Mouse (Mus musculus) CH12.LX (cell line): Measurements from ENCODE around the gene Prss41. TPM values are rescaled to one million over a fixed set of nuclear protein-coding genes. Genes with fewer than 3 reads are reported as not detected.

Experiments used
- DNase-seq: peaks from one replicate; pipeline ENCODE4 v3.0.0-alpha.2; 2013; ENCODE audit errors: extremely low read depth
- H3K27ac ChIP-seq: 2 replicates; pipeline ENCODE4 v1.5.1; 2012; ENCODE audit warnings: low read depth, mild to moderate bottlenecking, control low read depth, moderate library complexity; ENCODE audit not compliant: insufficient read depth
- H3K27me3 ChIP-seq: replicated peaks from 2 replicates; pipeline ENCODE3; 2012; ENCODE audit warnings: inconsistent platforms
- H3K36me3 ChIP-seq, 2 experiments: replicated peaks in 1 of 2; 2 replicates each; pipeline versions ENCODE3 to v1.6.1; 2012; ENCODE audit warnings: inconsistent platforms in 1 of 2, low read length in 1 of 2, mild to moderate bottlenecking in 1 of 2, mixed read lengths in 1 of 2, moderate library complexity in 1 of 2; ENCODE audit not compliant: control insufficient read depth in 1 of 2, insufficient read depth in 1 of 2
- H3K4me1 ChIP-seq, 2 experiments: 2 replicates each; pipeline ENCODE4 v1.6.1; 2012; ENCODE audit warnings: inconsistent platforms in 1 of 2, moderate library complexity in 1 of 2; ENCODE audit not compliant: insufficient read depth in 2 of 2, control insufficient read depth in 1 of 2
- H3K4me2 ChIP-seq: 2 replicates; pipeline ENCODE4 v1.6.1; 2012; ENCODE audit warnings: low read depth, mild to moderate bottlenecking, control low read depth; ENCODE audit not compliant: poor library complexity, insufficient read depth, severe bottlenecking
- H3K4me3 ChIP-seq, 3 experiments: fragments of 150-350 bp in 1 of 3; sonication (generic) in 1 of 3; replicated peaks in 1 of 3; 2 replicates each; pipeline versions ENCODE3 to v1.5.1; 2011 to 2012; ENCODE audit warnings: low read depth in 2 of 3, low read length in 2 of 3, mild to moderate bottlenecking in 2 of 3, moderate library complexity in 2 of 3, control low read depth in 1 of 3, improper control_type of control experiment in 1 of 3, inconsistent platforms in 1 of 3, mixed read lengths in 1 of 3; ENCODE audit not compliant: poor library complexity in 1 of 3
- H3K79me2 ChIP-seq: replicated peaks from 2 replicates; pipeline ENCODE4 v1.6.1; 2012; ENCODE audit warnings: mild to moderate bottlenecking, moderate library complexity; ENCODE audit not compliant: control insufficient read depth, poor library complexity, insufficient read depth, severe bottlenecking; ENCODE audit errors: extremely low read depth
- H3K9ac ChIP-seq: 2 replicates; pipeline ENCODE4 v1.6.1; 2012; ENCODE audit warnings: low read depth, mild to moderate bottlenecking, control low read depth, moderate library complexity; ENCODE audit not compliant: insufficient read depth
- H3K9me3 ChIP-seq: replicated peaks from 2 replicates; pipeline ENCODE3; 2012; ENCODE audit warnings: low read length, inconsistent platforms, mixed read lengths
- BHLHE40 ChIP-seq: IDR thresholded peaks from 2 replicates; pipeline ENCODE4 v1.6.1; 2011; ENCODE audit warnings: mild to moderate bottlenecking, low read depth, low read length, improper control_type of control experiment
- CHD1 ChIP-seq: IDR thresholded peaks from 2 replicates; pipeline ENCODE4 v1.6.1; 2012; ENCODE audit warnings: low read depth, low read length, improper control_type of control experiment, inconsistent platforms
- CHD2 ChIP-seq: IDR thresholded peaks from 2 replicates; pipeline ENCODE4 v1.6.1; 2011; ENCODE audit warnings: low read length, improper control_type of control experiment
- ETS1 ChIP-seq: conservative IDR thresholded peaks from 2 replicates; pipeline ENCODE4 v1.6.1; 2012; ENCODE audit warnings: low read depth, mild to moderate bottlenecking, inconsistent platforms, low read length, improper control_type of control experiment, moderate library complexity
- HCFC1 ChIP-seq: IDR thresholded peaks from 2 replicates; pipeline ENCODE4 v1.6.1; 2012; ENCODE audit warnings: low read depth, mild to moderate bottlenecking, inconsistent platforms, low read length, improper control_type of control experiment
- IRF4 ChIP-seq: IDR thresholded peaks from 2 replicates; pipeline ENCODE4 v1.6.1; 2014; ENCODE audit warnings: low read depth, mild to moderate bottlenecking, inconsistent platforms, low read length, improper control_type of control experiment
- JUN ChIP-seq: IDR thresholded peaks from 2 replicates; pipeline ENCODE4 v1.6.1; 2011; ENCODE audit warnings: low read depth, mild to moderate bottlenecking, low read length, improper control_type of control experiment, moderate library complexity; ENCODE audit not compliant: insufficient read depth
- JUND ChIP-seq: conservative IDR thresholded peaks from 2 replicates; pipeline ENCODE4 v1.6.1; 2011; ENCODE audit warnings: low read depth, low read length, improper control_type of control experiment
- MAFK ChIP-seq: IDR thresholded peaks from 2 replicates; pipeline ENCODE4 v1.6.1; 2011; ENCODE audit warnings: low read length, improper control_type of control experiment; ENCODE audit not compliant: insufficient replicate concordance
- MXI1 ChIP-seq: IDR thresholded peaks from 2 replicates; pipeline ENCODE4 v1.6.1; 2011; ENCODE audit warnings: mild to moderate bottlenecking, low read depth, low read length, improper control_type of control experiment
- NELFE ChIP-seq: IDR thresholded peaks from 2 replicates; pipeline ENCODE4 v1.6.1; 2011; ENCODE audit warnings: low read depth, low read length, improper control_type of control experiment
- NRF1 ChIP-seq: IDR thresholded peaks from 2 replicates; pipeline ENCODE4 v1.6.1; 2014; ENCODE audit warnings: low read depth, mild to moderate bottlenecking, inconsistent platforms, low read length, improper control_type of control experiment, moderate library complexity
- RAD21 ChIP-seq: IDR thresholded peaks from 2 replicates; pipeline ENCODE4 v1.6.1; 2011; ENCODE audit warnings: low read depth, mild to moderate bottlenecking, low read length, improper control_type of control experiment, moderate library complexity
- RCOR1 ChIP-seq: conservative IDR thresholded peaks from 2 replicates; pipeline ENCODE4 v1.6.1; 2012; ENCODE audit warnings: low read depth, mild to moderate bottlenecking, inconsistent platforms, low read length, improper control_type of control experiment
- SMC3 ChIP-seq: IDR thresholded peaks from 2 replicates; pipeline ENCODE4 v1.6.1; 2011; ENCODE audit warnings: low read depth, low read length, improper control_type of control experiment
- TBP ChIP-seq: conservative IDR thresholded peaks from 2 replicates; pipeline ENCODE4 v1.6.1; 2011; ENCODE audit warnings: low read depth, low read length, improper control_type of control experiment
- UBTF ChIP-seq: IDR thresholded peaks from 2 replicates; pipeline ENCODE4 v1.6.1; 2012; ENCODE audit warnings: low read depth, mild to moderate bottlenecking, inconsistent platforms, low read length, improper control_type of control experiment, moderate library complexity
- USF1 ChIP-seq: IDR thresholded peaks from 2 replicates; pipeline ENCODE4 v1.6.1; 2014; ENCODE audit warnings: low read depth, mild to moderate bottlenecking, inconsistent platforms, low read length, improper control_type of control experiment
- ZKSCAN1 ChIP-seq: IDR thresholded peaks from 2 replicates; pipeline ENCODE4 v1.6.1; 2012; ENCODE audit warnings: low read depth, inconsistent platforms, low read length, improper control_type of control experiment, borderline replicate concordance
- ZMIZ1 ChIP-seq: IDR thresholded peaks from 2 replicates; pipeline ENCODE4 v1.6.1; 2012; ENCODE audit warnings: low read depth, mild to moderate bottlenecking, inconsistent platforms, low read length, improper control_type of control experiment
- dilution Hi-C: fragments of 300-500 bp; cut with MboI; formaldehyde crosslinking; loops from 2 replicates; pipeline ENCODE4 v1.14.3; 2020; ENCODE audit warnings: low sequenced_read_pairs; ENCODE audit not compliant: extremely low pct_unique_long_range_greater_than_20kb, extremely low pct_ligation_motif_present
- in situ Hi-C: fragments of 300-500 bp; cut with MboI; formaldehyde crosslinking; loops from 3 replicates; pipeline ENCODE4 v1.14.3; 2019; ENCODE audit warnings: low sequenced_read_pairs, low pct_ligation_motif_present, low pct_unique_long_range_greater_than_20kb, mixed read lengths
- polyA plus RNA-seq: library from polyadenylated mRNA; unstranded; fragments of >175 nt; gene quantifications from 2 replicates; pipeline ENCODE4 v1.2.1, GENCODE M21; 2012; ENCODE audit warnings: low read depth; ENCODE audit not compliant: insufficient read length
- total RNA-seq, 2 experiments: library from RNA; depleted of rRNA; stranded (reverse); fragments of 300-350 nt in 1 of 2; fragments of >200 nt in 1 of 2; gene quantifications; 2 replicates each; pipeline ENCODE4 v1.2.3; 2012 to 2014

The Prss41 gene
- total and polyA plus RNA-seq, 3 experiments, result 0.16 to 1.0 (median 0.24) TPM

DNA sequence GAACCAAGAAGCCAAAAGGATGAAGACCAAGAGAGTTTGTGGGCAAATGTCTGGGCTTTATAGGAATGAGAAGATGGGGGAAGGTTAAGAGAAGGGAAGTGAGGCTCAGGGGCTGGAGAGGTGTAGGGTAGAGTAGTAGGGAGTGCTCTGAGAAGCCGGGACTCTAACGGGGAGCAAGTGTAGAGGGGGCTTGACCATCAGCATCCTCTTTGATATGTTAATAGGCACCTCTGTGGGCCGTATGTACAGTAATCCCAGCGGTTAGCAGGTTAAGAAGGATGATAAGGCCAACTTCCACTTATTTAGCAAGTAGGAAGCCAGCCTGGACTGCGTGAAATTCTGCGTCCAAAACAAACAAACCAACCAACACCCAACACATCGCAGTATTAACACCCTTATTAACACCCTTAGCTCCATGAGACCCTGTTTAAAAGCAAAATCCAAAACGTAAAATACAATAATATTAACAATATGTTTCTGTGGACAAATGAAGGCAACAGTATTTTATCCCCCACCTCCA, 54.2 kb downstream of the Prss41 start:
- dilution Hi-C loops, result no loop called here
- in situ Hi-C loops, result no loop called here
- Histone ChIP-seq H3K79me2 (no peaks in the 10 kb centered on the region), H3K9ac (no peak overlapping the region), H3K36me3 (no peaks in the 10 kb centered on the region), H3K4me2 (no peak overlapping the region), H3K4me1 (no peaks in the 10 kb centered on the region), H3K27ac (no peak overlapping the region), H3K27me3 (no peaks in the 10 kb centered on the region), H3K4me3 (no peak overlapping the region), H3K9me3 (no peaks in the 10 kb centered on the region)
- no peak for DNase-seq
- no peak for TF ChIP-seq ZKSCAN1
- TF ChIP-seq MAFK, result no peak
- TF ChIP-seq USF1, result no peak

DNA sequence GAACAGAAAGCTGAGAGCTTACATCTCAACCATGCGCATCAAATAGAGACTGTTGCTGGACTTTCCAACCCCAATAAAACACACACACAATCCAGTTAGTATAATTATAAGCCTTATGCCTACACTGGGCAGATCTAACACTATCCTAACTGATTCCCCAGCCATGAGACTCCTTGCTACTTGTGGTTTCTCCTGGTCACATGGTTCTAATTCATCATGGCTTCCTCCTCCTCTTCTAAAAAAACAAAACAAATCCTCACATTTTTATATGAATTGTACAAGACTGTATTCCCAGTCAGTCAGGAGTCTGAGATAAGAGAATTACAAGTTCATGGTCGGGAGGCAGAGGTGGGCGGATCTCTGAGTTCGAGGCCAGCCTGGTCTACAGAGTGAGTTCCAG, 55.0 kb downstream of the Prss41 start:
- Histone ChIP-seq H3K4me1 (no peaks in the 10 kb centered on the region), H3K27me3 (no peaks in the 10 kb centered on the region), H3K4me2 (no peak overlapping the region), H3K9me3 (no peaks in the 10 kb centered on the region), H3K27ac (no peak overlapping the region), H3K4me3 (no peak overlapping the region), H3K9ac (no peak overlapping the region), H3K79me2 (no peaks in the 10 kb centered on the region), H3K36me3 (no peaks in the 10 kb centered on the region)
- in situ Hi-C loops, result no loop called here
- dilution Hi-C loops, result no loop called here
- no peak for DNase-seq
- TF ChIP-seq RAD21 (no peak), BHLHE40 (no peak), IRF4 (no peak), TBP (no peak), ETS1 (no peak), NRF1 (no peak), RCOR1 (no peak), ZKSCAN1 (no peak), CHD2 (no peak), CHD1 (no peak), HCFC1 (no peak), JUND (no peak), SMC3 (no peak), NELFE (no peak), JUN (no peak), MXI1 (no peak), UBTF (no peak), USF1 (no peak), ZMIZ1 (no peak)

Other genes with a start within 250 kb of the Prss41 start
Only the 20 nearest of the 29 such genes appear.
- gene Cldn6, start 164.9 kb downstream of the Prss41 start, total RNA-seq (2012; rRNA removed), result not detected in 2 replicates
- gene Cldn6, start 164.9 kb downstream of the Prss41 start, total RNA-seq (2014; rRNA removed), result not detected in 2 replicates
- gene Cldn6, start 164.9 kb downstream of the Prss41 start, polyA plus RNA-seq, result not detected in 2 replicates
- gene Cldn9, start 160.1 kb downstream of the Prss41 start, total RNA-seq (2012; rRNA removed), result 0.08 TPM in 1 of 2 replicates, not detected in the other
- not detected in 2 replicates for gene Cldn9, start 160.1 kb downstream of the Prss41 start, total RNA-seq (2014; rRNA removed)
- not detected in 2 replicates for gene Cldn9, start 160.1 kb downstream of the Prss41 start, polyA plus RNA-seq
- gene 1520401A03Rik, start 121.4 kb downstream of the Prss41 start, total RNA-seq (2012; rRNA removed), result 0.08 TPM in 1 of 2 replicates, not detected in the other
- gene 1520401A03Rik, start 121.4 kb downstream of the Prss41 start, total RNA-seq (2014; rRNA removed), result not detected in 2 replicates
- not detected in 2 replicates for gene 1520401A03Rik, start 121.4 kb downstream of the Prss41 start, polyA plus RNA-seq
- gene Pkmyt1, start 117.8 kb downstream of the Prss41 start, total RNA-seq (2012; rRNA removed), result 21.4 and 25.4 TPM in 2 replicates
- gene Pkmyt1, start 117.8 kb downstream of the Prss41 start, total RNA-seq (2014; rRNA removed), result 11.4 and 12.6 TPM in 2 replicates
- 30.7 and 37.0 TPM in 2 replicates for gene Pkmyt1, start 117.8 kb downstream of the Prss41 start, polyA plus RNA-seq
- gene Paqr4, start 103.3 kb downstream of the Prss41 start, total RNA-seq (2012; rRNA removed), result 2.0 and 2.8 TPM in 2 replicates
- 0.47 and 1.0 TPM in 2 replicates for gene Paqr4, start 103.3 kb downstream of the Prss41 start, total RNA-seq (2014; rRNA removed)
- gene Paqr4, start 103.3 kb downstream of the Prss41 start, polyA plus RNA-seq, result 0.80 and 1.1 TPM in 2 replicates
- 0.34 and 0.55 TPM in 2 replicates for gene Kremen2, start 98.3 kb downstream of the Prss41 start, total RNA-seq (2012; rRNA removed)
- gene Kremen2, start 98.3 kb downstream of the Prss41 start, total RNA-seq (2014; rRNA removed), result 0.14 and 0.23 TPM in 2 replicates
- gene Kremen2, start 98.3 kb downstream of the Prss41 start, polyA plus RNA-seq, result 0.21 and 0.23 TPM in 2 replicates
- gene Flywch1, start 72.6 kb downstream of the Prss41 start, total RNA-seq (2012; rRNA removed), result 26.9 and 28.3 TPM in 2 replicates
- 18.8 and 22.2 TPM in 2 replicates for gene Flywch1, start 72.6 kb downstream of the Prss41 start, total RNA-seq (2014; rRNA removed)
- gene Flywch1, start 72.6 kb downstream of the Prss41 start, polyA plus RNA-seq, result 22.0 and 23.4 TPM in 2 replicates
- not detected in 2 replicates for gene Flywch2, start 58.1 kb downstream of the Prss41 start, total RNA-seq (2012; rRNA removed)
- not detected in 2 replicates for gene Flywch2, start 58.1 kb downstream of the Prss41 start, total RNA-seq (2014; rRNA removed)
- gene Flywch2, start 58.1 kb downstream of the Prss41 start, polyA plus RNA-seq, result not detected in 2 replicates
- gene Srrm2, start 53.6 kb downstream of the Prss41 start, total RNA-seq (2012; rRNA removed), result 83.6 and 90.4 TPM in 2 replicates
- gene Srrm2, start 53.6 kb downstream of the Prss41 start, total RNA-seq (2014; rRNA removed), result 18.3 and 26.7 TPM in 2 replicates
- 339 and 383 TPM in 2 replicates for gene Srrm2, start 53.6 kb downstream of the Prss41 start, polyA plus RNA-seq
- gene Elob, start 15.0 kb downstream of the Prss41 start, total RNA-seq (2012; rRNA removed), result 381 and 386 TPM in 2 replicates
- gene Elob, start 15.0 kb downstream of the Prss41 start, total RNA-seq (2014; rRNA removed), result 371 and 534 TPM in 2 replicates
- gene Elob, start 15.0 kb downstream of the Prss41 start, polyA plus RNA-seq, result 250 and 306 TPM in 2 replicates
- not detected in 2 replicates for gene Prss33, start 8.1 kb downstream of the Prss41 start, total RNA-seq (2012; rRNA removed)
- gene Prss33, start 8.1 kb downstream of the Prss41 start, total RNA-seq (2014; rRNA removed), result not detected in 2 replicates
- not detected in 2 replicates for gene Prss33, start 8.1 kb downstream of the Prss41 start, polyA plus RNA-seq
- gene Prss32, start 317 bp downstream of the Prss41 start, total RNA-seq (2012; rRNA removed), result not detected in 2 replicates
- not detected in 2 replicates for gene Prss32, start 317 bp downstream of the Prss41 start, total RNA-seq (2014; rRNA removed)
- gene Prss32, start 317 bp downstream of the Prss41 start, polyA plus RNA-seq, result not detected in 2 replicates
- not detected in 2 replicates for gene Prss21, start 23.9 kb upstream of the Prss41 start, total RNA-seq (2012; rRNA removed)
- not detected in 2 replicates for gene Prss21, start 23.9 kb upstream of the Prss41 start, total RNA-seq (2014; rRNA removed)
- gene Prss21, start 23.9 kb upstream of the Prss41 start, polyA plus RNA-seq, result not detected in 2 replicates
- gene Dcpp1, start 36.7 kb upstream of the Prss41 start, total RNA-seq (2012; rRNA removed), result not detected in 2 replicates
- gene Dcpp1, start 36.7 kb upstream of the Prss41 start, total RNA-seq (2014; rRNA removed), result not detected in 2 replicates
- gene Dcpp1, start 36.7 kb upstream of the Prss41 start, polyA plus RNA-seq, result not detected in 2 replicates
- gene Dcpp2, start 36.7 kb upstream of the Prss41 start, total RNA-seq (2012; rRNA removed), result not detected in 2 replicates
- gene Dcpp2, start 36.7 kb upstream of the Prss41 start, total RNA-seq (2014; rRNA removed), result not detected in 2 replicates
- gene Dcpp2, start 36.7 kb upstream of the Prss41 start, polyA plus RNA-seq, result not detected in 2 replicates
- gene Dcpp3, start 73.3 kb upstream of the Prss41 start, total RNA-seq (2012; rRNA removed), result not detected in 2 replicates
- not detected in 2 replicates for gene Dcpp3, start 73.3 kb upstream of the Prss41 start, total RNA-seq (2014; rRNA removed)
- gene Dcpp3, start 73.3 kb upstream of the Prss41 start, polyA plus RNA-seq, result not detected in 2 replicates
- gene Sbp, start 97.5 kb upstream of the Prss41 start, total RNA-seq (2012; rRNA removed), result not detected in 2 replicates
- gene Sbp, start 97.5 kb upstream of the Prss41 start, total RNA-seq (2014; rRNA removed), result not detected in 2 replicates
- gene Sbp, start 97.5 kb upstream of the Prss41 start, polyA plus RNA-seq, result not detected in 2 replicates
- not detected in 2 replicates for gene Sbpl, start 111.1 kb upstream of the Prss41 start, total RNA-seq (2012; rRNA removed)
- gene Sbpl, start 111.1 kb upstream of the Prss41 start, total RNA-seq (2014; rRNA removed), result not detected in 2 replicates
- not detected in 2 replicates for gene Sbpl, start 111.1 kb upstream of the Prss41 start, polyA plus RNA-seq
- 0.08 TPM in 1 of 2 replicates, not detected in the other for gene Prss30, start 136.4 kb upstream of the Prss41 start, total RNA-seq (2012; rRNA removed)
- 0.30 and 0.57 TPM in 2 replicates for gene Prss30, start 136.4 kb upstream of the Prss41 start, total RNA-seq (2014; rRNA removed)
- 0.63 and 0.69 TPM in 2 replicates for gene Prss30, start 136.4 kb upstream of the Prss41 start, polyA plus RNA-seq
- not detected in 2 replicates for gene Prss22, start 153.9 kb upstream of the Prss41 start, total RNA-seq (2012; rRNA removed)
- not detected in 2 replicates for gene Prss22, start 153.9 kb upstream of the Prss41 start, total RNA-seq (2014; rRNA removed)
- not detected in 2 replicates for gene Prss22, start 153.9 kb upstream of the Prss41 start, polyA plus RNA-seq